Mouse (Mus musculus): Measurements from ENCODE around the gene Gm128. TPM values are rescaled to one million over a fixed set of nuclear protein-coding genes. Genes with fewer than 3 reads are reported as not detected.

The Gm128 gene
- polyA plus RNA-seq, 1 experiment from 2014 or later: 0.33 TPM

GRCm38 (mm10) chr3:95264724-95265123, 23.3 kb upstream of the Gm128 start:
- WGBS (ENCODE audit: insufficient replicate concordance): 78% methylated on average over 1 of the region's 1 CpGs
- Histone ChIP-seq H3K4me3 (no peak overlapping the region), H3K36me3 (peaks cover 80% of the 10 kb centered on the region), H3K27me3 (replicated peaks) (no peaks in the 10 kb centered on the region), H3K4me2 (no peak overlapping the region), H3K27ac (no peak overlapping the region), H3K9me3 (replicated peaks) (no peaks in the 10 kb centered on the region), H3K9ac (no peak overlapping the region), H3K4me1 (peaks cover 12% of the 10 kb centered on the region)
- no peak for ATAC-seq

DNA sequence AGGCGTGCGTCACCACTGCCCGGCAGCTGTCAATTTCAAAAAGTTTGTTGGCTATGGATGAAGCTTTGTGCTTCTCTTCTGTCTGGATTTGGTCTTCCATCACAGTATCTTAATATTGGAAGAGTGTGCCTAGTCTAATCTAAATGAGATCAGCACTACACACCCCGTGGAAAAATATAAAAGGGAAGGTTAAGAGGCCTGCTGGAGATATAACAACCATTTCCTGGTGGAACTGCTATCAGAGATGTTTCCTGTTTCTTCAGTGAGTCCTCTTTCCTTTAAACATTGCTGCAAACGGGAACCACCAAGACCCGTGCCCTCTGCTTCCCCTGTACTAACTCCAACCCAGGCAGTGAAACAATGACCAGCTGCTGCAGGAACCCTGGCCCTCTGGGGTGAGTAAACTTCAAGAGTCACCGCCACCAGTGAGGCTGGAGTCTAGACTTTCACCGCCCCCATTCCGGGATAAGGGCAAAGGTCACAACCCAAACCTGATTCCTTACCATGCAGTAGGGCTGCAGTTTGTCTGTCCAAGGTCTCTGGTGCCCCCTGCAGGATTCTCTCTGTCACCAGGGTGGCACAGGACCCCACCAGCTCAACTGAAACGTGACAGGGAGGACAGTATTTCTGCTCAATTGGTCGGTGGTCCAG, 21.8 kb upstream of the Gm128 start:
- H3K4me2 ChIP-seq: no peak overlapping the region
- H3K4me1 ChIP-seq: peaks cover 12% of the 10 kb centered on the region
- H3K27ac ChIP-seq: peak overlapping the region; percentile 40; the same call in 1 of the 2 replicates
- H3K4me3 ChIP-seq: no peak overlapping the region
- H3K9me3 ChIP-seq (replicated peaks): no peaks in the 10 kb centered on the region
- peak; percentile 80 for ATAC-seq
- peaks cover 83% of the 10 kb centered on the region for H3K36me3 ChIP-seq
- H3K9ac ChIP-seq: no peak overlapping the region
- no peaks in the 10 kb centered on the region for H3K27me3 ChIP-seq (replicated peaks)
- 39% methylated on average over 11 of the region's 11 CpGs for WGBS (ENCODE audit: insufficient replicate concordance)

GRCm38 (mm10) chr3:95261975-95262374, 20.6 kb upstream of the Gm128 start:
- Histone ChIP-seq H3K4me1 (peaks cover 12% of the 10 kb centered on the region), H3K27ac (no peak overlapping the region), H3K36me3 (peaks cover 82% of the 10 kb centered on the region), H3K9me3 (replicated peaks) (no peaks in the 10 kb centered on the region), H3K27me3 (replicated peaks) (no peaks in the 10 kb centered on the region), H3K4me2 (no peak overlapping the region), H3K9ac (no peak overlapping the region), H3K4me3 (no peak overlapping the region)
- WGBS (ENCODE audit: insufficient replicate concordance): 82% methylated on average over 4 of the region's 4 CpGs
- ATAC-seq: no peak

- Histone ChIP-seq H3K36me3 (peaks cover 84% of the 10 kb centered on the region), H3K4me2 (no peak overlapping the region), H3K4me1 (no peaks in the 10 kb centered on the region), H3K27ac (no peak overlapping the region), H3K9ac (no peak overlapping the region), H3K9me3 (replicated peaks) (no peaks in the 10 kb centered on the region), H3K27me3 (replicated peaks) (no peaks in the 10 kb centered on the region), H3K4me3 (no peak overlapping the region)
- WGBS (ENCODE audit: insufficient replicate concordance): 78% methylated on average over 5 of the region's 5 CpGs
- ATAC-seq: no peak
Measured at GRCm38 (mm10) chr3:95256931-95257330, 15.5 kb upstream of the Gm128 start.

GRCm38 (mm10) chr3:95250783-95251424, 9.5 kb upstream of the Gm128 start, which contains the start of gene Bnipl:
Gene Bnipl (minus strand): TSS chr3:95251193.
- Histone ChIP-seq H3K9ac (no peak within 1 kb of the TSS), H3K4me3 (no peak within 1 kb of the TSS), H3K27ac (no peak within 1 kb of the TSS), H3K27me3 (replicated peaks) (no peaks in the 10 kb centered on the region), H3K9me3 (replicated peaks) (no peaks in the 10 kb centered on the region), H3K4me2 (no peak within 1 kb of the TSS), H3K36me3 (peaks cover 28% of the 10 kb centered on the region), H3K4me1 (peaks cover 19% of the 10 kb centered on the region)
- 49% methylated on average over 7 of the region's 7 CpGs for WGBS (ENCODE audit: insufficient replicate concordance)
- ATAC-seq: no peak

- ATAC-seq: no peak
- peaks cover 19% of the 10 kb centered on the region for H3K4me1 ChIP-seq
Measured at GRCm38 (mm10) chr3:95250361-95250760, 9.0 kb upstream of the Gm128 start.

GRCm38 (mm10) chr3:95247660-95248336, 6.4 kb upstream of the Gm128 start:
- no peak overlapping the region for H3K4me2 ChIP-seq
- H3K4me3 ChIP-seq: no peak overlapping the region
- H3K36me3 ChIP-seq: peaks cover under 1% of the 10 kb centered on the region
- peaks cover 19% of the 10 kb centered on the region for H3K4me1 ChIP-seq
- H3K27me3 ChIP-seq (replicated peaks): no peaks in the 10 kb centered on the region
- no peak overlapping the region for H3K9ac ChIP-seq
- no peak for ATAC-seq
- H3K27ac ChIP-seq: no peak overlapping the region
- no peaks in the 10 kb centered on the region for H3K9me3 ChIP-seq (replicated peaks)
- 40% methylated on average over 1 of the region's 1 CpGs for WGBS (ENCODE audit: insufficient replicate concordance)

More at GRCm38 (mm10) chr3:95250361-95250760, 9.0 kb upstream of the Gm128 start:
- Histone ChIP-seq H3K4me3 (no peak overlapping the region), H3K4me2 (no peak overlapping the region), H3K9me3 (replicated peaks) (no peaks in the 10 kb centered on the region), H3K27ac (no peak overlapping the region), H3K27me3 (replicated peaks) (no peaks in the 10 kb centered on the region), H3K36me3 (peaks cover 22% of the 10 kb centered on the region), H3K9ac (no peak overlapping the region)
- 71% methylated on average over 5 of the region's 5 CpGs for WGBS (ENCODE audit: insufficient replicate concordance)

DNA sequence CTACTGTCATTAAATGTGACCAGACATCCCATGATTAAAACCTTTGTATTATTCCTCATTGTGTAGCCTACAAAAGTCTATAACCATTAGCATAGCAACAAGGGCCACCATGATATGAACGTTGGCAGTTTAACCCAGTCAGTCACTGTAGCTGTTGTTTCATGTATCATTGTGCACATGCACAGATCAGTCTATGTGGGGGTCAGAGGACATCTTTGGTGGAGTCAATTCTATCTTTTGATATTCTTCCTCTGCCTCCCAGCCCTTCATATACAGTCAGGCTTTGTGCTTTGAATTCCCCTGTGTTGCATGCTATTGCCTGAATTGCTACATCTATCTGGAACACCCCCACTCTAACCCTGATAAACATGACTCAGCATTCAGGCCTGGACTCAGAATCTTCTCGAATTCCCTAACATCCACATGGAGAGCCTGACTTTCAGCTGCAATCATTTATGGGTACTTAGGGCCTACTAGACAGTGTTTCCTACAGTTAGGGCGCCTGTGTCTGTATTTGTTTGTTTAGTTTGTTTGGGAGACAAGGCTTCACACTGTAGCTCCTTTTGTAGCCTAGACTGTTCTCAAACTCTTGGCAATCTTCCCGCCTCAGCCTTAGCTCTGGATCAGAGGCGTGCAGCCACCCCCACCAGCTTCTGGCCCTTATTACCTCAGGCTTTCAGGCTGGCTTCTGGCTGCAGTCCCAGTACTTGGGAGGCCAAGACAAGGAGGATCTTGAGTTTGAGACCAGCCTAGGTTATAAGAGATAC, 5.2 kb upstream of the Gm128 start:
- no peak overlapping the region for H3K4me3 ChIP-seq
- no peaks in the 10 kb centered on the region for H3K9me3 ChIP-seq (replicated peaks)
- H3K36me3 ChIP-seq: no peaks in the 10 kb centered on the region; the same call in 1 of the 2 replicates
- H3K4me1 ChIP-seq: peaks cover 19% of the 10 kb centered on the region
- no peak overlapping the region for H3K4me2 ChIP-seq
- 68% methylated on average over 5 of the region's 5 CpGs for WGBS (ENCODE audit: insufficient replicate concordance)
- H3K27me3 ChIP-seq (replicated peaks): no peaks in the 10 kb centered on the region
- no peak overlapping the region for H3K9ac ChIP-seq
- ATAC-seq: no peak
- H3K27ac ChIP-seq: peak overlapping the region; percentile 32; the same call in 1 of the 2 replicates

- H3K27me3 ChIP-seq (replicated peaks): no peaks in the 10 kb centered on the region
- no peak for ATAC-seq
Measured at GRCm38 (mm10) chr3:95243086-95243485, 1.7 kb upstream of the Gm128 start.

DNA sequence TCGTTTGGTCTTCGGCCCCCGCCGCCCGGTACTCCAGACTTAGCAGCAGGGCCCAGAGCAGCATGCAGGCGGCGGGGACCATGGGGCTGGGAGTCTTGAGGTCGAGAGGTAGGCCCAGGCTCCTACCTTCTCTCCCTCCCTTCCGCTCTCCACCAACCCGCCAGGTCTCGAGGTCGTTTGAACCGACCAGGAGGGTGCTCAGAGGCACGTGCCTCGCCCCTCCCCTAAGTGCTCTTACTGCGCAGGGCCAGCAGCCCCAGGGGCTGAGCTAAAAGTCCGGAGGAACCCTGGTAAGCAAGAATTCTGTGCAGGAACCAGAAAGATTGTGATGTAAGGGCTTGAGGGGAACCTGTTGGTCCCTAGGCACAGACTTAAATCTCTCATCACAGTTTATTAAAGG, 498 bp downstream of the Gm128 start:
- no peaks in the 10 kb centered on the region for H3K27me3 ChIP-seq (replicated peaks)
- no peak overlapping the region for H3K27ac ChIP-seq
- H3K9ac ChIP-seq: peak overlapping the region; percentile 45
- H3K9me3 ChIP-seq (replicated peaks): no peaks in the 10 kb centered on the region
- peaks cover 26% of the 10 kb centered on the region for H3K36me3 ChIP-seq
- H3K4me2 ChIP-seq: peak overlapping the region; percentile 46
- H3K4me3 ChIP-seq: no peak overlapping the region
- H3K4me1 ChIP-seq: peaks cover 12% of the 10 kb centered on the region
- ATAC-seq: no peak
- 41% methylated on average over 17 of the region's 17 CpGs for WGBS (ENCODE audit: insufficient replicate concordance)

More at GRCm38 (mm10) chr3:95243086-95243485, 1.7 kb upstream of the Gm128 start:
- Histone ChIP-seq H3K36me3 (peaks cover 4% of the 10 kb centered on the region), H3K4me2 (no peak overlapping the region), H3K27ac (no peak overlapping the region), H3K4me3 (no peak overlapping the region), H3K9ac (no peak overlapping the region), H3K4me1 (peaks cover 26% of the 10 kb centered on the region), H3K9me3 (replicated peaks) (no peaks in the 10 kb centered on the region)
- 80% methylated on average over 2 of the region's 2 CpGs for WGBS (ENCODE audit: insufficient replicate concordance)

DNA sequence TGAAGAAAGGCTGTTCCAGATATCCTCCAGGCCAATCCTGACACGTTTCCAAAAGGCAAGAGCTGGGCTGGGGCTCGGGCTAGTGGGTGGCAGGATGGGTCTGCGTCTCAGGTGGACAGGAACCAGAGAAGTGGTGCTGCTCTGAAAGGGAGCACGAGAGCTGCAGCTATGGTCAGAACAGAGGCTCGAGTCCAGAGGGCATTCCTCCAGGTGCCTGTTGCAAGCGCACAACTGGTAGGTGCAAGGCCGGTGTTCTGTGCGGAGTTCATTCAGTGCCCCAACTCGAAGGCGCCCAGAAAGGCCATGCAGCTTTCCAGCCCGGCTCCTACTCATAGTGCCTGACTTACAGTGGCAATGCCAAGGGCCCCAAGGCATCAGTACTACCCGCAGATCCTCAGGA, 1.4 kb downstream of the Gm128 start:
- Histone ChIP-seq H3K4me2 (peak overlapping the region; percentile 46; the same call in 1 of the 2 replicates), H3K9me3 (replicated peaks) (no peaks in the 10 kb centered on the region), H3K4me3 (no peak overlapping the region), H3K9ac (no peak overlapping the region), H3K27me3 (replicated peaks) (no peaks in the 10 kb centered on the region), H3K4me1 (peaks cover 12% of the 10 kb centered on the region), H3K36me3 (peaks cover 35% of the 10 kb centered on the region), H3K27ac (0 out of 2 replicates have a peak overlapping the region, but pooled peaks have one; percentile 1)
- 75% methylated on average over 12 of the region's 12 CpGs for WGBS (ENCODE audit: insufficient replicate concordance)
- ATAC-seq: no peak
